Mouse (Mus musculus) gastrocnemius, postnatal 25 days (tissue): ENCODE measurements around the gene Ptdss2. TPM values are rescaled to one million over a fixed set of nuclear protein-coding genes. Genes with fewer than 3 reads are reported as not detected.
A peak's percentile ranks its signal among the peaks of the same experiment; 100 is the strongest.

Source experiments
- DNase-seq: peaks from one replicate; pipeline ENCODE4 v3.0.0; 2022
- total RNA-seq, 2 experiments: library from RNA; stranded (reverse); gene quantifications; 1 replicate in 1 of 2; 2 replicates in 1 of 2; pipeline ENCODE4 v1.2.3; 2021

Gene Ptdss2
- total RNA-seq, 2 experiments from 2014 or later = 18.7 to 25.6 TPM

GRCm38 (mm10) chr7:141175068-141175467 is 52.9 kb downstream of the Ptdss2 start:
- no peak for DNase-seq

DNA sequence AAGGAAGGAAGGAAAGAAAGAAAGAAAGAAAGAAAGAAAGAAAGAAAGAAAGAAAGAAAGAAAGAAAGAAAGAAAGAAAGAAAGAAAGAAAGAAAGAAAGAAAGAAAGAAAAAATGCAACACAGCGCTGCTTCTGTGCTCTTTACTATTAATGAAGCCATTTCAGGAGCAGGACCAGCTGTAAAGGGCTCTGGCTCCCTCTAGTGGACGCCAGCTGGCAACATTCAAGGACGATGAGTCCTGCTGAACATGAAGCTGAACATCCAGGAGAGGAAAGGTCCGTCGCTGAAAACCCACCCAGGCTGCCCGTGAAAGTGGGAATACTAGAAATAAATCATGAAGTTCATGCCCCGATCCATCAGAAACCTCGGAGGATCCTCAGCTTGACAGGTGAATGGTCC is 54.0 kb downstream of the Ptdss2 start:
- peak; percentile 71 for DNase-seq

DNA sequence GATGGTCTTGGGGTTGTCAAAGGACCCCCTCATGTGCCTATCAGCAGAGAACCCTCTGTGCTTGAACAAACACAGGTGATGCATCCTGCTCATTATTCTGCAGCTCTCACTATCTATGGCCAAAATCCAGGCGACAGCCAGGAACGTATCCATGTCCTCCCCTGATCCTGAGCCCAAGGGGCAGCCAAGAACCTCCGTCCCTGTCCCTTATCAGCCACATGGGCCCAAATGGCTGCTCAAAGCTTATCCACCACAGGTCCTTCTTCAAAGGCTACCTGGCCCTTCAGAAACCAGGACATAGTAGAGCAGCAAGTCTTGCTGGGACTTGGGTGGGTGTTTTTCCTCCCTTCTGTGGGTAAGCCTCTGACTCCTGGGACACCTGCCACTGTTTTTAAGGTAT is 66.0 kb downstream of the Ptdss2 start:
- no peak for DNase-seq

DNA sequence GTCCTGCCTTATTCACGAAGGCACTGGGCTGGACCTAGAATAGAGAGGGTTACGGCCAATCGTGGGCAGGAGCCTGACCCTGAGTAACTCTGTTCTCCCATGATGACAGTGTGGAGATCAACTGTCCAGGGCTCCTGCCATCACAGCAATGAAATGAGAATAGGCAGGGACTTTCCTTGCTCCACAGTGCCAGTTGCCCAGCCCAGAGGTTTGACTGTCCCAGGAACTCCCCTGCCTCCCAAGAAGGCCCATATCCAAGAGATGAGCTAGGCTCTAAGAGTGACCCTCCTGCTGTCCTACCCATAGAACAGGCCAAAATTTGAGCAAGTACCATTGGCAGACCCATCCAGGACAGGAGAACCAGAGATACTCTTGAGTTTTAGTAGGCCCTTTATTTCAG is 66.6 kb downstream of the Ptdss2 start:
- no peak for DNase-seq

- DNase-seq = no peak
These were observed 68.0 kb downstream of the Ptdss2 start for GRCm38 (mm10) chr7:141190220-141190619.

DNA sequence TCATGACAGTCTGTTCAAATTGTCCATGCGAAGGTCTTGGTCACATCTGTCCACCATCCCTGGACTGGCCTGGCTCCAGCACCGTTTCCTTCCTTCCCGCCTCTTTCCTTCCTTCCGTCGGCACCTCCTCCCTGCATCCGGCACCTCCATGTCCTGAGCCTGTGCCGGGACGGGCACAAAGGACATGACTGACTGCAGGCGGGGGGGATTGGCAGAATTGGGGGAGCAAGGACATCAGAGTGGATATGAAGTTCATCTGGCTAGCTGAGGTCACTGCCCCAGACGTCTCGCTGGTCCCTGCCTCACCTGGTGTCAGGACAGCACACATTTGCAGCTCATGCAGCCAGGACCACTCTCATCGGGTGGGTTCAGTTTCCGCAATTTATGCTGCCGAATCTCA is 68.9 kb downstream of the Ptdss2 start:
- no peak for DNase-seq

DNA sequence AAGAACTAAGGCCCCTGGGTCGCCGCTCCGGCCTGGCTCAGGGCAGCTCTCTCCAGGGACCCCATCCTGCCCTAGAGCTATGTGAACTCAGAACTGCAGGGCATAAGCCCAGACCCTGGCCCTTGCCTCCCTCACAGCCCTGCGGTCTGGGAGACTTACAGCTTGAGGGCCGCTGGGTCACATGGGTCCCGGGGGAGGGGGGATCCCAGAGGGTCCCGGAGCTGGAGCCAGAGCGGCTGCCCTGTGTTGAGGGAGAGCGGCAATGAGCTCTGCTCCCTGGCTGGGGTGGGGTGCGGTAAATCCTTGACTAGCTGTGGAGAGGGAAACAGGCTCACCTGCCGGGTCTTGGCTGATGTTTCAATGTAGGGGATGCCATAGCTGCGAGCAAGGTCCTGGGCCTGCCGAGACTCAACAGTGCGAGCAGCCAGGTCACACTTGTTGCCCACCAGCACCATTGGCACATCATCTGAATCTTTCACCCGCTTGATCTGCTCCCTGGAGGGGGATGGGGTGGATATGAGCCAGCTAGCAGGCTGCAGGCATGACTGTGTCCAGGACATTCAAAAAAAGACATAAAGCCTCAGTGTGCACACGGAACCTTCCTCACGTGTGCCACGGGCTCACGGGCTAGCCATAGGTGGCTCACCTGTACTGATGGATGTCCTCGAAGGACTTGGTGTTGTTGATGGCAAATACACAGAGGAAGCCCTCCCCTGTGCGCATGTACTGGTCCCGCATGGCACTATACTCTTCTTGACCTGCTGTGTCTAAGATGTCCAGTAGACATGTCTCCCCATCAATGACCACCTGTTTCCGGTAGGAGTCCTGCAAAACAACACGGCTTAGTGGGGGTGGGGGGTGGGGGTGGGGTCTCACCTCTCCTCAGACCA is 69.9 kb downstream of the Ptdss2 start:
- no peak for DNase-seq

GRCm38 (mm10) chr7:141192776-141193347 is 70.7 kb downstream of the Ptdss2 start:
- peak; percentile 37 for DNase-seq

- peak; percentile 54 for DNase-seq
These were observed 71.2 kb downstream of the Ptdss2 start for GRCm38 (mm10) chr7:141193348-141193856.

DNA sequence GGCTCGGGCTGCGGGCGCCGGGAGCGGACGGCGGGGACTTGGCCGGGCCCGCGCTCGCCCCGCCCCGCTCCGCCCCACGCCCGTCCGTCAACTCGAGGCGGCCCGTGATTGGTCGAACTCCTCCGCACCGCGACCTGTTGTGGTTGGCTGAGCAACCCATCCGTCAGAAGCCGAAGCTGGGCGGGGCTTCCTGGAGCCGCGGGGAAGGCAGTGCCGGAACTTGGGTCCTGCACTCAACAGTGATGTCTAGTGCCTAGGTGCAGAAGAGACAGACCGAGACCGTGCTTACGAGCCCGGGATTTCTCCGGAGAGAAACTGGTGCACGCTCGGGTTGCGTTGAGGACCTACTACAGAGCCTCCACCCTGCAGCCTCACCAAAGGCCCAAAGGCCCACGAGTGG is 71.8 kb downstream of the Ptdss2 start, which contains the start of the genes Hras and Lrrc56:
TSS of gene Hras (minus strand) at position 58 of the 400 bp plus-strand sequence.
TSS of gene Lrrc56 (plus strand) at position 210 of the 400 bp plus-strand sequence.
- DNase-seq = peak; percentile 97

GRCm38 (mm10) chr7:141194409-141194808 is 72.2 kb downstream of the Ptdss2 start:
- no peak for DNase-seq

- peak; percentile 77 for DNase-seq
These were observed 72.6 kb downstream of the Ptdss2 start for GRCm38 (mm10) chr7:141194830-141195229.

DNA sequence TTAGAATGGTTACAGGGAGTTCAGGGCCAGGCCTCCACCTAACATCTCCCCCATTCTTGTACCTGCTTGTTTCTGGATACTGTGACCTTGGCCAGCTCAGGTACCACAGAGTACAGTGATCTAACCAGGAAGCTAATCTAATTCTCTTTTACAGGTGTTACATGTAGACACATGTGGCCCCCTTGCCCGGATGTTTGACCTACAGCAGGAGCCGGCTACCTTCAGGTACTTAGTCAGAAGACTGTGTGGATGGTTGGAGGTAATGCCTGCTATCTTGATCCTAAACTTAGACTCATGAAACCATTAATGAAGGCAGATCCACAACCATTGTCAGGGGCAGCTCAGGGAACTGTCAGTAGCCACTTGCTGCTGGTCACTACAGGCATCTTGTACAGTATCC is 73.6 kb downstream of the Ptdss2 start:
- no peak for DNase-seq

DNA sequence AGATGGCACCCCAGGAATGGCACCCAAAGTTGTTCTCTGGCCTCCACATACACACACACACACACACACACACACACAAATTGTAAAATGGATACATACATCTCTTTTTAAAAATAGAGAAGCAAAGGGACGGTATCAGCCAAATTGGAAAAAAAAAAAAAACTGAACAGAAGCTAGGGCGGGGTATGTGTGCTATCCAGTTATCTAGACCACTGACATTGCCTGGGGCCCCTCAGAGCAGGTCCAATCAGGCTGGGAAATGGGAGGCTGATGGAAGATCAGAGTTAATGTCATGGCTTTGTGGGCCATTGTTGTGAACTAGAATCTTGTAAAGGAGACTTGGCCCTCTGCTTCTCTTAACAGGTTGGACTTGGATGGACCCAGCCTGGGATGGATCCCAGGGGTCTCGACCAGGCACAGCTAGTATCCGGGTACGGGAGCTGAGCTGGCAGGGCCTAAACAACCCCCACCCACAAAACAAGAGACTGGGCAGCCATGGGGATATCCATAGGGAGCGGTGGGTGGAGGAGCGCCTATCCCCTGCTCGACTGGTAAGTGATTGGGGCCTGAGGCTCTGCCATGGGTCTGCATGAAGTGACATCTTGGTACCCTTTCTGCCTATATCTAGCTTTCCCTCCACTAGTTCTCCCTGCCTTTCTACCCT is 74.6 kb downstream of the Ptdss2 start:
- DNase-seq = no peak

- DNase-seq = no peak
These were observed 75.9 kb downstream of the Ptdss2 start for GRCm38 (mm10) chr7:141198121-141198520.

DNA sequence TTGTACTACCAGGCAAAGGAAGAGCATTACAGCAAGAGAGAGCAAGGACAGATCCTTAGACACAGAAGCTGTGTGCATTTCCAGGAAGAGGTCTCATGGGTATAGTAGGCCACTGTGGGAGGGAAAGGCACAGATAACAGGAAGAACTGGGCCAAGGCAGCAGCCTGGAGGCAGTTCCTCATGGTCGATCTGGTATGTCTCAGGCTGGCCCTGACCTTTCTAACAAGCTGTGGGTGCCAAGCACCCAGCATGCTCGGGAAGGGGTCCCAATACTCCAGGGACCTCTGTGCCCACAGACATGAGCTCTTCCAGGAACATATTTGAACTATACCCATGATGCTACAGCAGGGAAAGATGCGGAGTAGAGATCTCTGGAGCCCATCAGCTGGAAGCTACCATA is 82.4 kb downstream of the Ptdss2 start:
- DNase-seq = no peak

DNA sequence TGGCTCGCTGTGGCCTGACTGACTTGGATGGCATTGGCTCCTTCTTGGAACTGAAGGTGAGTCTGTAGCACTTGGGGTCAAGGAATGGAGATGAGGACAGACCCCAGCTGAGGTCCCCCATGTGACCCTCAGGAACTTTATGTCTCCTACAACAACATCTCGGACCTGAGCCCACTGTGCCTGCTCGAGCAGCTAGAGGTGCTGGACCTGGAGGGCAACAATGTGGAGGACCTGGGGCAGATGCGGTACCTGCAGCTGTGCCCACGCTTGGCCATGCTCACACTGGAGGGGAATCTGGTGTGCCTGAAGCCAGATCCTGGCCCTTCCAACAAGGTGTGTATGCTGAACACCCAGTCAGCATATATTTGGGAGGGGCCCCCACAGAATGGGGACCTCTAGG is 83.3 kb downstream of the Ptdss2 start:
- DNase-seq = no peak

GRCm38 (mm10) chr7:141206182-141206937 is 84.2 kb downstream of the Ptdss2 start:
- DNase-seq = no peak
